Mouse (Mus musculus): Measurements from ENCODE around the gene Fuca1.

DNA sequence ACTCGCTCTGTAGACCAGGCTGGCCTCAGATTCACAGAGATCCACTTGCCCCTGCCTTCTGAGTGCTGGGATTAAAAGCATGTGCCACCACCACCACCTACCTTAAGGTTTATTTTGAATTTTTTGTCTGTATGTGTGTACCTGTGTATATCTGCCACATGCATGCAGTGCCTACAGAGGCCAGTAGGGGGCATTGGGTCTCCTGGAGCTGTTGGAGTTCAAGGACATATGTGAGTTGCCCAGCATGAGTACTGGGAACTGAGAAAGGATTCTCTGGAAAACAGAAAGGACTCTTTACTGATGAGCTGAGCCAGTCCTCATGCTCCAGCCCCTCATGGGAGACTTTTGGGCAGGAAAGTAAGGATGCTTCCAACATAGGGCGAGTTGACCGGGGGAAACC lies 31.0 kb downstream of the Fuca1 start:
- TF ChIP-seq CTCF (IDR thresholded peaks at IDR 0.05; ENCODE audit: low read depth) (peak; percentile 57), EP300 (IDR thresholded peaks at IDR 0.05; ENCODE audit: low read depth) (no peak)
